Mouse (Mus musculus) lung, postnatal 0 days (tissue): ENCODE data around the gene Hist1h2bj.

ENCODE experiments used
- CTCF ChIP-seq: IDR thresholded peaks from 2 replicates; pipeline ENCODE4 v1.5.1; 2016; ENCODE audit warnings: antibody characterized with exemption, mild to moderate bottlenecking
- EP300 ChIP-seq: IDR thresholded peaks from 2 replicates; pipeline ENCODE4 v1.6.1; 2016; ENCODE audit warnings: antibody characterized with exemption, mild to moderate bottlenecking, control low read depth

- TF ChIP-seq CTCF: no peak
- TF ChIP-seq EP300: no peak
These were observed 35.9 kb upstream of the Hist1h2bj start for GRCm38 (mm10) chr13:22007121-22007510.
